Mouse (Mus musculus) brown adipose tissue, adult 24 weeks (tissue): ENCODE data around the gene Ppfibp2. TPM values are rescaled to one million over a fixed set of nuclear protein-coding genes. Genes with fewer than 3 reads are reported as not detected.

Experiments used
- H3K27ac ChIP-seq: fragments of 200-500 bp; replicated peaks from 2 replicates; pipeline ENCODE4 v1.5.1; 2012; ENCODE audit warnings: low read depth, mild to moderate bottlenecking, low read length
- H3K4me1 ChIP-seq: fragments of 200-500 bp; 2 replicates; pipeline ENCODE4 v1.6.1; 2012; ENCODE audit warnings: low read length, mixed read lengths; ENCODE audit not compliant: control insufficient read depth, insufficient read depth, insufficient read length
- H3K4me3 ChIP-seq: fragments of 200-500 bp; 2 replicates; pipeline ENCODE4 v1.5.1; 2012; ENCODE audit warnings: low read depth, mild to moderate bottlenecking, low read length, moderate library complexity; ENCODE audit not compliant: insufficient read depth
- polyA plus RNA-seq: library from polyadenylated mRNA; stranded (reverse); fragments of >200 nt; gene quantifications from 2 replicates; pipeline ENCODE4 v1.2.4, GENCODE M21; 2012; ENCODE audit not compliant: missing spikeins, insufficient read depth, insufficient read length

Gene Ppfibp2
- polyA plus RNA-seq, 1 experiment: 1.7 TPM

DNA sequence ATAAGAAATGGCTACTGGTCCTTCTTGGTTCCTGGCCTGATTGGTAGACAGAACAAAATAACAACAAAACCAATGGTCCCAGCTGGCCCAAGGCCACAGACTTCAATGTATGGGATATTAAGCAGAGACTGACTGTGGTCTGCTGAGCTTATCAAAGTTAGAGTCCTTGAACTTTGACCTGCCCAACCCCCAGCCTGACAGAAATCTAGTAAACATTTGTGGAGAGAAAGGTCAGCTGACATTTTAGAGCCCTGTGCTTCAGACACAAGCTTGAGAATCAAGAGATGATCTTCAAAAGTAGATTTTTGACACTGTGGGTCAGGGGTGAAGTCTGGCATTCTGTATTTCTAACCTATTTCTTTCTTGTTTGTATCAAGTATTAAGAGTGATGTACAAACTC lies 1.7 kb downstream of the Ppfibp2 start:
- Histone ChIP-seq H3K4me1 (no peaks in the 10 kb centered on the region), H3K4me3 (no peak overlapping the region), H3K27ac (no peak overlapping the region)

DNA sequence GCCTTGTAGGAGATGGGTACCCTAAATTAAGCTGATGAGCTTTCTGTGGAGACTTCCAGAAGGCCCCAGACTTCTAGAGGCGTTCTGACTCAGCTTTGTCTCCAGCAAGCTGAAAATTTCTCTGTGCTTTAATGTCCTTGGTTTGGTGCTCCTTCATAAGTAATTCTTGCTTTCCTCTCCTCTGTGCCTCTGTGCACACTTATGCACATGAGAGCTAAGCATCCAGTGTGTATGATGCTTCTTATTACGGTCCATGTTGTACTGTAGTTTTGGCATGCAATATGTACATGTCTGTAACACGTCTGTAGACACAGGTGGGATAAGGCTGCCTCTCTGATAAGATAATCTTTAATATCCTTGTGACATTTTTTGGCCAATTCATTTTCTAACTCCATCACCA lies 2.9 kb downstream of the Ppfibp2 start:
- Histone ChIP-seq H3K4me1 (no peaks in the 10 kb centered on the region), H3K27ac (no peak overlapping the region), H3K4me3 (no peak overlapping the region)

GRCm38 (mm10) chr7:107600651-107601050 lies 5.6 kb downstream of the Ppfibp2 start:
- H3K4me1 ChIP-seq: no peaks in the 10 kb centered on the region
- H3K27ac ChIP-seq: no peak overlapping the region
- no peak overlapping the region for H3K4me3 ChIP-seq

GRCm38 (mm10) chr7:107602505-107602904 lies 7.5 kb downstream of the Ppfibp2 start:
- H3K4me1 ChIP-seq: no peaks in the 10 kb centered on the region
- H3K4me3 ChIP-seq: no peak overlapping the region
- no peak overlapping the region for H3K27ac ChIP-seq

DNA sequence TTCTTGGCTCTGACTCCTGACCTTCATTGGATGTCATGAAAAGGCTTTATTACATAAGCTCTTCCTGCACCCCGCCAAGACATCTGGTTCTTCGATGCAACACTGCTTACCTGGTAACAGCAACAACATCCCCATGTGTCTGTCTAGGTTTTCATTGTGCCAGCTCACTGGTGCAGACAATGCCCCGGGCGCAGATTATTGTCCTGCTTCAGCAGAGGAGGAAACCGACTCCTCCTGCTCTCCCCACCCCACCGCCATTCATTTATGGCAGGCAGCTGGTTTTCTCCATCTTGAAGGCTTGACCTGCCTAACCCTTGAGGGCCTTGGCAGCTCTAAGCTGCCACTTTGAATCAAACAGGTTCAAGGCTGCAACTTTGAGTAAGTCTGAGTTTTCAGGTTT lies 7.9 kb downstream of the Ppfibp2 start:
- H3K27ac ChIP-seq: no peak overlapping the region
- H3K4me3 ChIP-seq: no peak overlapping the region
- no peaks in the 10 kb centered on the region for H3K4me1 ChIP-seq

- no peaks in the 10 kb centered on the region for H3K4me1 ChIP-seq
- H3K4me3 ChIP-seq: no peak overlapping the region
- no peak overlapping the region for H3K27ac ChIP-seq
These were observed 12.8 kb downstream of the Ppfibp2 start for GRCm38 (mm10) chr7:107607766-107608165.

DNA sequence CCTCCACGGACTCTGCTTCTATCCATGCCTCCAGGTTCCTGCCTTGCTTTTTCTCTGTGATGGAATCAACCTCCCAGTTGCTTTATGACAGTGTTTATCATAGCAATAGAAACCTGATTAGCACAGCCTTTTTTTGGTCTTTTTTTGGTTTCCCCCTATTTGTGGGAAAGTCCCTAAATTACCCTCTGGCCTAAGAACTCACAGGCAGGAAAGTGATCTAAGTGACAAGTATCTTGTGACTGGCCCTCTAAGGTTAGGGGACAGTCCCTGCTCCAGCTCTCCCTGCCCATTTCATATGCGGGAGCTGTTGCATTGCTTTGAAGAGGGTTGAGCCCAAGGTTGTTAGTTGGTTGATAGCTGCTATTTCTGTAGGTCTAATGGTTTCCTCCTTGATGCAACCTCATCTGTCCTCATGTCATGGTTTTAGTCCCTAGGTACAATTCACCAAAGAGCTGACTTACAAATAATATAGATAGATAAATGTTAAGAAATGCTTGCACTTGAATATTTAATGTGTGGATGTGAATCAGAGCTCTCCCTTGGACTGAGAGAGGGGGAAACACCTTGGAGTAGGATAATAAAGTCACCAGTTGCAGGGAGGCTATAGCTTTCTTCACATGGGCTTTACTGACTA lies 14.7 kb downstream of the Ppfibp2 start:
- Histone ChIP-seq H3K4me3 (no peak overlapping the region), H3K27ac (no peak overlapping the region), H3K4me1 (no peaks in the 10 kb centered on the region)

GRCm38 (mm10) chr7:107610880-107611279 lies 15.9 kb downstream of the Ppfibp2 start:
- no peak overlapping the region for H3K27ac ChIP-seq
- no peak overlapping the region for H3K4me3 ChIP-seq
- H3K4me1 ChIP-seq: no peaks in the 10 kb centered on the region

GRCm38 (mm10) chr7:107618028-107618992 lies 23.3 kb downstream of the Ppfibp2 start:
- no peak overlapping the region for H3K4me3 ChIP-seq
- no peak overlapping the region for H3K27ac ChIP-seq
- H3K4me1 ChIP-seq: no peaks in the 10 kb centered on the region

GRCm38 (mm10) chr7:107619225-107619624 lies 24.2 kb downstream of the Ppfibp2 start:
- Histone ChIP-seq H3K4me1 (no peaks in the 10 kb centered on the region), H3K27ac (no peak overlapping the region), H3K4me3 (no peak overlapping the region)

DNA sequence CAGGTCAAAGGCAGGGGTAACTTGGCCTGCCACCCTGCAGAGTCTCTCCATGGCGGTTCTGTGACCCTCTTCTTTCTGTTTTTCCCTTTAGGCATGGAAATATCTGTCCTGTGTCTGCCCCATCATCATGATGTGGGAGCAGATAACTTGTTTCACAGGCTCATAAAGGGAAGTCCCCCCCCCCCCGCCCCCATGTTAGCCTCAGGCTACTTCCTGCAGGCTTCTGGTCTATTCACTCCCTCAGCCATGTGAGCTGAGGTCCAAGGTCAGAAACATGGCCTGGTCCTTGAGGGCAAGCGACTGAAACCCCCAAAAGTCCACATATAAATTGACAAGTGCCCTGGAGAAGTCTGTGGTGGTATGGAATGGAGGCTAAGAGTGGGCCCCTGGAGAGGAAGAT lies 25.1 kb downstream of the Ppfibp2 start:
- Histone ChIP-seq H3K4me1 (no peaks in the 10 kb centered on the region), H3K27ac (no peak overlapping the region), H3K4me3 (no peak overlapping the region)

DNA sequence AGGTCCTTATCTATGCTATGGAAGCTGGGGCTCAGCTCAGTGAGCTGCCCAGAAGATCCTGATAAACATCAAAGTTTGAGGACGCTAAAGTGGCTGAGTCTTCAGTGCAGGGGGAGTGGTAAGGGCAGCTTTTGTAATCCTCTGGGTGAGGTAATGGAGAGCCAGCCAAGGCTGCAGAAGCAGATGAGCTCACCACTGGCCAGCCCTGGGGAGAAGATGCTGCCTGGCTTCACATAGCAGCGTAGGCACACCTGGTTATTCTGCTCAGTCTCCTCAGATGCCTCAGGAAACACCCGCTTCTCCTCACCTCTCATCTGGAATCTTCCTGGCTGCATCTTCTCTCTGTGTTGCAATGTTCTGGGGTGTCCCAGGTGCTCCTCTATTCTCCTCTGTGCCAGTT lies 29.4 kb downstream of the Ppfibp2 start:
- Histone ChIP-seq H3K4me1 (no peaks in the 10 kb centered on the region), H3K27ac (no peak overlapping the region), H3K4me3 (no peak overlapping the region)

DNA sequence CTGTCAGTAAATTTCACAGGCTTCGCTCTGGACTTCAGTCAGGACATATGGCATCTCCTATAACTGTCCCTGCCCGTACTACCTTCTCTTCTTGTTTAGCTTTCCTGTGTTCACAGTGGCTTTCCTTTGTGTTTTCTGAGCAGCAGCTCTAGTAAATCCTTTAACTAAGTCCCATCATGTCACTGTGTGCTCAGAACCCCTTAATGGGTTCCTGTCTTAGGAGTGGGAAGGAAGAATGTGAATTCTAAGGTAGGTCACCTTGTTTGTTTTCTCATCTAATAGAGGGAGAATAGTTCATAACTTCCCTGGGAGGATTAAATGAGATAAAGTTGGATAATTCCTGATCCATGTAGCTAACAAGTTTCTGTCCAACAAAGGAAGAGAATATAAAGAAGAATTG lies 30.1 kb downstream of the Ppfibp2 start, which contains the start of gene 5330417H12Rik:
Gene 5330417H12Rik, minus strand, starts transcription at position 101 of the 400 bp plus-strand sequence.
- no peak within 1 kb of the TSS for H3K27ac ChIP-seq
- no peaks in the 10 kb centered on the region for H3K4me1 ChIP-seq
- no peak within 1 kb of the TSS for H3K4me3 ChIP-seq

- Histone ChIP-seq H3K4me1 (no peaks in the 10 kb centered on the region), H3K4me3 (no peak overlapping the region), H3K27ac (no peak overlapping the region)
These were observed 30.8 kb downstream of the Ppfibp2 start for GRCm38 (mm10) chr7:107625781-107626180.

GRCm38 (mm10) chr7:107628383-107628782 lies 33.4 kb downstream of the Ppfibp2 start:
- Histone ChIP-seq H3K4me1 (no peaks in the 10 kb centered on the region), H3K4me3 (no peak overlapping the region), H3K27ac (no peak overlapping the region)

DNA sequence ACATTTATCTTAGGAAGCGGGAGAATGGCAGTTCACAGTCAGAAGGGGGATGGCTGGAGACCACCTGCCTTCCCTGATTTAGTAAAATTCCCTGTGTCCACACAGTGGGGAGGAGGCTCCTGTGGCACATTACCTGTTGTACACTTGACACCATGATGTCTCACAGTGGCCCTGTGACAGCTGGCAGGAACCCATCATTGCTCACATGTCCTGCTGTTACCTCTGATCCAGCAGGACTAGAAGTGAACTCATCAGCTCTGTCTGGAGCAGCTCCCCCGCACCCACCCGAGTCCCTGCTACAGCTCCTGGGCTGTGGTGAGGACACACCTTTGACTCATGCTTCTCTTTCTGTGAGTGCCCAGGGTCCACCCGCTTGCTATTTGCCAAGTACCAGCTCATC lies 38.2 kb downstream of the Ppfibp2 start:
- no peak overlapping the region for H3K4me3 ChIP-seq
- H3K4me1 ChIP-seq: no peaks in the 10 kb centered on the region
- no peak overlapping the region for H3K27ac ChIP-seq
